Mouse (Mus musculus): Measurements from ENCODE around the gene Tmem189. TPM values are rescaled to one million over a fixed set of nuclear protein-coding genes. Genes with fewer than 3 reads are reported as not detected.
"Not testable (repeated sequence)": the region's sequence is repeated elsewhere in the genome, so short reads cannot be mapped to it uniquely, and the experiment has no call there.

Tmem189 gene
- total RNA-seq, 2 experiments from 2014 or later: 54.6 to 58.5 TPM

DNA sequence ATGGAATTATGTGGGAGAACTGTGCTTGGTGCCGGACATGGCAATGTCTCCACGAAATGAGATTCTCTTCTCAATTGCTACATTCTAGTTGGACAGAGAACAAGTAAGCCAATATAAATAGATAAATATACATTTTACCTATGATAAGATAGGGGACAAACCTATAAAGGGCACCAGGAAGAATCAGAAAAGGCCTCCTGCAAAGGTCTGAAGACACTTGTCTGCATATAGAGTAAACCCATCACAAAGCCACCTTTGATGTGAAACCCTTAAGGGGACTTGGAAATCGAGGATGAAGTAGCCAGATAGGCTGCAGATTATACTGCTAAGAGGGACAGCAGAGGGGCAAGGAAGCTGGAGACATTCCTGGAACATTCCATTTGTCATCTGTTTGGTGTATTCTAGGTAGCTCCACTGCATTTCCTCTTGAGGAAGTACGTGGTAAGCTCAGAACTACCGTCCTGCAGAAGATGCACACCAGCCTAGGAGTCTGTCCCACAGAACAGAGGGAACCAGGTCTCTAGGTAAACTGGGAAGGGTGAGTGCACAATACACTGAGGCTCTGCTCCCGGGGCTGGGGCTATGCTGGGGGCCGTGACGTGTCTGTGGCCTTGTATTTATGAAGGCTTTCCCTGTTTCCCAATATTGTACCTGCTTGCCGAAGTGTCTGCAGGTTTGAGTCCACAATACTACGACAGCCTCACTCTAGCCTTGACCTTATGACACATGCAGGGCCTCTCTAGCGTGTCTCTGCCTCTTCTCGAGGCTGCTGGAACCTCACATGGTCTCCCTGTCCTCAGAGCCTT, 56.7 kb downstream of the Tmem189 start:
- no peak for DNase-seq (ENCODE audit: low spot score in 2 of 2)
- intact Hi-C loops (cut with DNase I): no loop called here

DNA sequence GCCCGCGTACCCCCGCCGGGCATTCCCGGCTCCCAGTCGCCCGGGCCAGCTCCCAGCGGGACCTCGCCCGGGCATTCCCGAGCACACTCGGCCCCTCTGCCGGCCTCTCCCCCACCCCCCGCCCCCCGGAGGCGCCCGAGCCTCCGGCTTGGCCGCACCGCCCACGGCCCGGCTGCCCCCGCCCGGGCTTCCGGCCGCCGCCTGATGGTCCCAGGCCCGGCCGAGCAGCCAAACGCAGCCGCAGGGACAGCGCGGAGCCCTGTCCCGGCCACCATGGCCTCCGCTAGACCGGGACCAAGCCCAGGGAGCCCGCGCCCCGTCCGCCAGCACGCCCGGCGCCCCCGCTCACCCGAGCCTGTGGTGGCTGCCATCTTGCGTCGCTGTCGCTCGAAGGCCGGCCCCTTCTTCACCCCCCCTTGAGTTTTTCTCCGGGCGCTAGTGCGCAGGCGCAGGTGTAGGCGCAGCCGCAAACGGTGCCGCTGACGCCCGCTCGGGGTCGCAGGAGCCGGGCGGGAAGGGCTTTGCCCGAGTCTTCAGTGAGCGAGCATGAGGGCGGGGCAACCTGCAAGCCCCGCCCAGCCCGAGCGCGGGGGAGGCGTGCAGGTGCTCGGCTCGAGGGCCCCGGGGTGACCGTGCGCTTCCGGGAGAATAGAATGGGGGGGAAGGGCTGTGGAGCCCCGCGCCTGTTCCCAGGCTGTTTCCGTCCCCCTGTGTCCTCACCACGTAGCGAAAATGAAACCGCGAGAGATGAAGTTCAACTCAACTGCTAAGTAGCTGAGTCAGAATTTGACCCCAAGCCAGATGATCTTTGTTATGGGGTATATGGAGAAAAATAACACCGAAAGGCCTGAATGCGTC, 57.8 kb downstream of the Tmem189 start, which contains the start of gene Ube2v1:
TSS of gene Ube2v1 (minus strand) at position 505 of the 858 bp plus-strand sequence.
- intact Hi-C loops (cut with DNase I): no loop called here
- DNase-seq (ENCODE audit: low spot score in 2 of 2): peak; percentile 97 to 98

DNA sequence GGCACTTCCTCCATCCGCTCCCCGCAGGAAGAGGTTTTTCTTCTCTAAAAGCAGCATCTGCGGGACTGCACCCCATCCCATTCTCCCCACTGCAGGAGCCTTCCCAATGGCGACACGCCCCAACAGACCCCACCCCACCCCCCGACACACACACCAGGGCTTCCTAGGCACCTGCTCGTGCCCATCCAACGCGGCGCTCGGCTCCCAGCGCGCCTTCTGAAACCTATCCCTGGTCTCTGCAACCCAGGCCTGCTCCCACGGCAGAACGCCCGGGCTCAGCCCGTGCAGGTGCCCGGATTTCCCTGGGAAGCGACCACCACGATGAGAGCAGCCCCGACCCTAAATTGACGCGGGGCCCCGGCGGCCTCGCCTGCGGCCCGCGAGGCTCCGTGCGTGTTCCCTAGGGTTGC, 58.4 kb downstream of the Tmem189 start:
- DNase-seq (ENCODE audit: low spot score in 2 of 2): peak in 1 of 2 experiments; percentile 34
- intact Hi-C loops (cut with DNase I): no loop called here

DNA sequence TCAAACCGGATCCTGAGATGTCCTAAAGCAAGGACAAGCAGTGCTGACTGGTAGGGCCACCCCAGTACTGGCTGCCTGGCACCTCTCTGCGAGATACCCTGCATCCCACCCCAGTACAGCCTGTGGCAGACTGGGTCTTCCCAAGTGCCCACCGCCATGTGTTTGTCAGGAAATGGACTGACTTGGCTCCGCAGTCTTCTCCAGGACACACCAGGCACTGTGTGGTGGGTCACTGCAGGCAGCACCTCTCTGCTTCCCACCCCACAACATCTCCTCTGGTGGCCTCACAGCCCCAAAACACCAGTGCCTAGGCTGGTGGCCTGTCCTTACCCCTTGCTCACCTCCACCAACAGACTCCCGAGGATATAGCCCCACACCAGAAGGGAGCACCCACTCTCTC, 59.2 kb downstream of the Tmem189 start:
- intact Hi-C loops (cut with DNase I): no loop called here
- no peak for DNase-seq (ENCODE audit: low spot score in 2 of 2)

DNA sequence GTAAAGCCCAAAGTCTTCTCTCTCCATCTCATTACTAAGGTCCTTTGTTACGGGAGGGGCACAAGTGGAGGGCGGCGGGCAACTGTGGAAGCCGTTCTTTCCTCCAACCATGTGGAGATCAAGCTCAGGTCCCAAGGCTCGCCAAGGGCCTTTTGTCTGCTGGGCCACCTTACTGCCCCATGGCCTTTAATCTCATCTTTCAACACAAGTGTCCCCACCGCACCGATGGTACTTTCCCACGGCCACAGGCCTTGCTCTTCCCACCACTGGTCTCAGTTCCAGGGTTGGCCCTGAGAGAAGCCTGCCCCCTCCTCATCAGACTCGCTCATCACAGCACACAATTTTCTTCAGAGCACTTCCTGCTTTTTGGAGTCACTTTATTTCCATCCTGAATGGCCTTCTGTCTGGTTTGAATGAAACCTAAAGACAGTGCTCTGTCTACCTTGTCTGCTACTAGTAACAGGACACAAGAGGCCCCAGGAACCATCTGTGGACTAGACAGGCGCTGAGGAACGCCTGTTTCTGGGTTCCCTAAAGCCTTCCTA, 59.9 kb downstream of the Tmem189 start:
- intact Hi-C loops (cut with DNase I): no loop called here
- DNase-seq (ENCODE audit: low spot score in 2 of 2): no peak

DNA sequence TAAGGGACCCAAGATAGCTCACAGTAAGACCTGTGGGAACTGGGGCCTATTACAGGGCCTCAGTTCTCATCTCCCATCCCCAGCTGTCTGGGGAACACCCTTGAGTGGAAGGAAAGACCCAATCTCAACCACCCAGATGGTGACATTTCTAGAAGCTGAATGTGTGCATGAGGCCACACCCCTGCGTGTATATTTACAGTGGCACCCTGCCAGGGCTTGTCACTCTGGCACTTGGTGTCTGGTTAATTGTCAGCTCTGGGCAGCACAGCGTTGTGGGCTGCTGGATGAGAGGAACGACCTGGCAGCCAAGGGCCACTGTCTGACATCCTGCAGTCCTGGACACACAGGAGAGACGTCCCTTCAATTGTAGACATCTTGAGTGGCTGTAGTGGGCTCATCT, 60.8 kb downstream of the Tmem189 start:
- intact Hi-C loops (cut with DNase I): no loop called here
- DNase-seq (ENCODE audit: low spot score in 2 of 2): peak in 1 of 2 experiments; percentile 52

DNA sequence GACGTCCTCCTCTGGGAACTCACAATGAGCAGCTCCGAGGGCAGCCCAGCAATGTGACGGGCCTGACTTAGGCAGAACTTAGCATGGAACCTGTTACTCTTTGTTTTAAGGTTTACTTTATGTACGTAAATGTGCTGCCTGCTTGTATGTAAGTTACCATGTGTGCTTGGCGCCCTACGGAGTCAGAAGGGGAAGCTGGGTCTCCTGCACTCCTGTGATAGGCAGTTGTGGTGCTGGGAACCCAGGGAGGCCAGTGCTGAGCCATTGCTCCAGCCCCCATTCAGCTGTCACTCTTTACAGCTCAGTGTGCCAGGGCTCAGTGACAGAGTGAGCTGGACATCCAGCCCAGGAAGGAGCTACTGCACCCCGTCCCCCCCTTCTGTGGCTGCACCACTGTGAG, 62.6 kb downstream of the Tmem189 start:
- no peak for DNase-seq (ENCODE audit: low spot score in 2 of 2)
- intact Hi-C loops (cut with DNase I): no loop called here

DNA sequence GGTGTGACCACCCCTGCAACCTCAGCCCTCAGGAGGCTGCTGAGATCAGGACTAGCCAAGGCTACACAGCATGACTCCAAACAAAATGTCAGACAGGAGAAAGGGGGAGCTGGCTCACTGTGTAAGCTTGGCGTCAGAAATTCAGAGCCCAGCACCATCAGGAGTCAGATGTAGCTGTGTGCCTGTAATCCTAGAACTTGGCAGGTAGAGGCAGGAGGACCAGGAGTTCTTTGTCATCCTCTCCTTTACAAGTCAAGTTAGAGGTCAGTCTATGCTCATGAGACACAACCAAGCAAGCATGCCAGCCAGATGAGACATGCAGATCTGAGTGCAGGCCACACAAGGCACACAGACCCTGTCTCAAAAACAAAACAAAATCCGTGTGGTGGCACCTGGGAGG, 64.0 kb downstream of the Tmem189 start:
- DNase-seq (ENCODE audit: low spot score in 2 of 2): no peak

DNA sequence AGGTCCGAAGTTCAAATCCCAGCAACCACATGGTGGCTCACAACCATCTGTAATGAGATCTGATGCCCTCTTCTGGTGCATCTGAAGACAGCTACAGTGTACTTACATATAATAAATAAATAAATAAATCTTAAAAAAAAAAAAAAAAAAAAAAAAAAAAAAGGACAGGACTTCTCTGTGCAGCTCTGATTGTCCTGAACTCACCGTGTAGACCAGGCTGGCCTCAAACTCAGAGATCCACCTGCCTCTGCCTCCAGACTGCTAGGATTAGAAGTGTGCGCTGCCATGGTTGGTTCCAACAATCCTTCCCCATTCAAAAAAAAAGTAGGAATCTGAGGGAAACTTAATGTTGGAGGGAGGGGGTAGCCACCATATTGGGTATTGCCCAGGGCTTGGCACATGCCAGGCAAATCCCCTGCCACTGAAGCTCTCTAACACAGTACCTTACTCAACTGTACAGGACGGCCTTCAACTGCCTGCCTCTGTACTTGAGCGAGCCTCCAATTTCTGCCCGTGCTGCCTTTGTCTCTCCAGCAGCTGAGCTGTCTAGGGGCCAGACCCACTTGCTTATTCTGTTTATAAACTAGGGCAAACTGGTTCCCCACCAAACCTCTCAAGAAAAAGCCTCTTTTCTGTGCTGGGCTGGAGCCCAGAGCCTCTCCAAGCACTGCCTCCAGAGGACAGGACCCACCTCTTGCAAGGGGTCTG, 65.1 kb downstream of the Tmem189 start:
- peak in 1 of 2 experiments; percentile 42 for DNase-seq (ENCODE audit: low spot score in 2 of 2)
- intact Hi-C loops (cut with DNase I): no loop called here

More for the DNA sequence above, 64.0 kb downstream of the Tmem189 start:
- intact Hi-C loops (cut with DNase I): no loop called here

DNA sequence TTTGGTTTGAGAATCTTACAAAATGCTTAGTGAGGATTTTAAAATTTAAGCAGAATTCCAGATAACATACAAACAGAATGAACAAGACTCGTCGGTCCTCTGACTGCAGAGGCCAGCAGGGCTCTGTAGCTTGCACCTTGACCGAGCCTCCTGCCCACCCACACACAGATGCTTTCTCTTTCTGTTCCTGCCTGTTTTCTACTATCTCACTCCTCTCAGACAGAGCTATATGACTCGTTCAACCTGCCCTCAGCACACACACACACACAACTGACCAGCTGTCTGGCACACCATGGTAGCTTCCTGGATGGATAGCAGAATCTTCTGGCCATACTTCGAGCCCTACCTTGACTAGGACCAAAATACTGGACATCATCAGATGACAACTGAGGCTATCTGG, 66.7 kb downstream of the Tmem189 start:
- intact Hi-C loops (cut with DNase I): no loop called here
- no peak for DNase-seq (ENCODE audit: low spot score in 2 of 2)

DNA sequence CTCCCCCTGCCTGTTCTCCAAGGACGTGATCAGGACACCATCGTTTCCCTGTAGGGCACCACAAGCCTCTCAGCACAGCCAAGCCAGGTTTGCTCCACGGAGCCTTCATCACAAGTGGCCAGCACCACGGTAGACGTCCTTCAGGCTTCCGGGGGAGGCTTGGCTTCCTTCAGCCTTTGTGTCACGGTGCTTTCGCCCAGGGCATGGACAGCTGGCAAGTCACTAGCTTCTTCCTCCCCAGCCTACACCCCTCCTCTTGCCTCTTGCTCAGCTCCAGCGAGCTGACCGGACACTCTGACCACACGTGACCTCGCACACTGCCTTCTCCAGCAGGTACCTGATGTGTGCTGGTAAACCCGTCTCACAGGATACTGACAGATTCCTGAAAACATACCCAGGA, 67.3 kb downstream of the Tmem189 start:
- intact Hi-C loops (cut with DNase I): no loop called here

DNA sequence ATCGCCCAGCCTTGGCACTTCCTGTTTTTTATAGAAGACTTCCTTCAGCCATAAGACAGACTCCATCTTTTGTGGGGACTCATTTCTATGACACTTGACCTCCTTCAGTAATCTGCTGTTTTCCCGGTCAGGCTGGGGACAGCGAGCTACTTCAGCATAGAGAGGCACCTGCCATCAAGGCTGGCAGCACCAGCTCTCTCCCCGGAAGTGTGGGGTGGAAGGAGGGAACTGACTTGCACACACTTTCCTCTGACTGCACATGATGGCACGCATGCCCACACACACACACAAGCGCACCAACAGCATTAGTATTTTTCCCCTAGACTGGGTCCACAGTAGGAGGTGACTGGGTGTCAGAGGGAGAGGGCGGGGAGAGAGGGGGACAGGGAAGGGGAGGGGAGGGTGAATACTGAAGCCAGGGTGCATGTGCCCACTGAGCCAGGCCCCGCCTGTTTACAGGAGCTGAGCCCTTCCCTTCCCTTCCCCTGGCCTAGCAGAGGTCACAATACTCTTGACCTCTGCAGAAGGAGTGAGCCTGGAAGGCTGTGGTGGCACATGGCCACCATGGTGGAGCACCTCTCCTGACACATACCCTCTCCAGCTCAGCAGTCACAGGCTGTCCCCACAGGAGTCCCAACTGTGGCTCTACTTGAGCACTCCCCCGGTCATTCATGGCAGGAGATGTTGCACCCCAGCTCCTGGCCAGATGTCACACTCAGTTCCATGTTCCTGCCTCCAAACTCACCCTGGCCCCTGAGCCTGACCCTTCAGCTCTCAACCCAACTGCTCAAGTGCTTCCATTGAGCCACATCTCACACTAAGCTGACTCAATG, 68.2 kb downstream of the Tmem189 start:
- intact Hi-C loops (cut with DNase I): no loop called here

More for the DNA sequence above, 67.3 kb downstream of the Tmem189 start:
- no peak for DNase-seq (ENCODE audit: low spot score in 2 of 2)

DNA sequence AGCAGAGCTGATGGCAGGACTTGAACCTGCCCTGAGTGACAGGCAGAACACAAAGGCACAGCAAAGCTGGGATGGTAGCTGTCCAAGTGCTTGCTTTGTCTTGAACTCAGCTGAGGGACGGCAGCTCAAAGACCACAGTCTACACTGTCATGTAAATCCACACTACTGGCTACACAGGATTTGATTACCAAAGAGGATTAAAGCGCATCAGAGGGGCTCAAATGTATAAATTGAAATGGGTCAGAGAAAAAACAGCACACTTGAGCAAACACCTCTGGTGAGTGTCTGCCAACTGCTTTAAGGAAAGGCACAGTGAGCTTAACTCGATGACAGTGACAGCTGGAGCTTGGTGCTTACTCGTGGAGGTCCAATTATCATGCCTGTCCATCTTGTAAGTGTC, 72.2 kb downstream of the Tmem189 start:
- intact Hi-C loops (cut with DNase I): no loop called here
- no peak for DNase-seq (ENCODE audit: low spot score in 2 of 2)

More for the DNA sequence above, 68.2 kb downstream of the Tmem189 start:
- DNase-seq (ENCODE audit: low spot score in 2 of 2): no peak

DNA sequence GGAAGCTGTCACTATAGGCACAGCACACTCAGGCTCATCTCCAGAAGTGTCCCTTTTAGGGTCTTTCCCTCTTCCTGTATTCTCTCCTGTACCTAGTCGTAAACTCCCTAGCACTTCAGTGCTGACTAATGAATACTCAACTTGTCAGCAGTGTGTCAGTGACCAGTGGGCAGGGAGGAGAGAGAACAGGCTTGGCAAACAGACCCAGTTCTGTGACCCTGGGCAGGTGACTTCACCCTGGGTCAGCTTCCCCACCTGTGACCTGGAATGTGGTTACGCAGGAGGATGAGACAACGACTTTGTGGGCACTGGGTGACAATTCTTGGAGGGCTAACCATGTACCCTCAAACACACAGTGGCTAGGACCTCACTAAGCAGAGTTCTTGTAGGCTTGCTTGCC, 72.6 kb downstream of the Tmem189 start:
- intact Hi-C loops (cut with DNase I): no loop called here
- DNase-seq (ENCODE audit: low spot score in 2 of 2): no peak

DNA sequence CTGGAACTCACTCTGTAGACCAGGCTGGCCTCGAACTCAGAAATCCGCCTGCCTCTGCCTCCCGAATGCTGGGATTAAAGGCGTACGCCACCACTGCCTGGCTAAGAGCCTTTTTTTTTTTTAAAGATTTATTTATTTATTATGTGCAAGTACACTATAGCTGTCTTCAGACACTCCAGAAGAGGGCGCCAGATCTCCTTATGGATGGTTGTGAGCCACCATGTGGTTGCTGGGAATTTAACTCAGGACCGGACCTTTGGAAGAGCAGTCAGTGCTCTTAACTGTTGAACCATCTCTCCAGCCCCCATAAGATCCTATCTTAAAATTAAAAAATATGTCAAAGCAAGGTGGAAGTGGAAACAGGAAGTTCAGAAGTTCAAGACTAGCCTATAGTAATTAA, 76.3 kb downstream of the Tmem189 start:
- intact Hi-C loops (cut with DNase I); DNase-seq (ENCODE audit: low spot score in 2 of 2): not testable (repeated sequence)

DNA sequence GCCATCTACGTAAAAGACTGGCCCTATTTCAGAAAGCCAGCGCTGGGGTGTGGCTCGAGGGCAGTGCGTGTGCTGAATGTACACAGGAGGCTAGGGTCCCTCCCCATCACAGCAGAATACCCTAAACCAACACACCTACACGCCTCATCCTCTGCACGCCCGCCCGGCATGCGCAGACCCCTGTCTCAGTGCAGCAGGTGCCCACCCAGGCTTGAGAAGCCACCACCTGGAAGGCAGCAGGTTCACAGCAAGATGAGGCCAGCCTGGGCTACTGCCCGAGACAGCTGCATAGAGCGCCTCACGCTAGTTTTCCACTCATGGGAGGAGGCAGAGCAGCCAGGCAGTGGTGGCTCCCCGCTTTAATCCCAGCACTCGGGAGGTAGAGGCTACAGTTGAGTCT, 77.5 kb downstream of the Tmem189 start:
- DNase-seq (ENCODE audit: low spot score in 2 of 2): no peak
- intact Hi-C loops (cut with DNase I): no loop called here

DNA sequence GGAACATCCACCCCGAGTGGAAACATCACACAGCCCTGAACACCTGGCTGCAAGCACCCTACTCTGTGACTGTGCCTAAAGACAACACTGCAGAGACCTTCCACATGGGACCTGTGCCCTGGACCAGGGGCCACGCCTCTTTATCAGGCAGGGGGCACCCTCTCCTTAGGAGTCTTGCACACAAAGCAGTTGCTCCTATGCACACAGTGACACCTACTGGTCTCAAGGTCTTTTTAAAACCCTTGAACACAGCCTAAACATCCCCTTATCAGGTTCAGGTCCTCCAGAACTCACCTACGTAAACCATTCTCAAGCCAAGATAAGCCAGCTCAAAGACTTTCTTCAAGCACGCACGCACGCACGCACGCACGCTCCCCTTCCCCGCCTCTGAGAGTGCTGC, 78.3 kb downstream of the Tmem189 start:
- no peak for DNase-seq (ENCODE audit: low spot score in 2 of 2)
- intact Hi-C loops (cut with DNase I): no loop called here

DNA sequence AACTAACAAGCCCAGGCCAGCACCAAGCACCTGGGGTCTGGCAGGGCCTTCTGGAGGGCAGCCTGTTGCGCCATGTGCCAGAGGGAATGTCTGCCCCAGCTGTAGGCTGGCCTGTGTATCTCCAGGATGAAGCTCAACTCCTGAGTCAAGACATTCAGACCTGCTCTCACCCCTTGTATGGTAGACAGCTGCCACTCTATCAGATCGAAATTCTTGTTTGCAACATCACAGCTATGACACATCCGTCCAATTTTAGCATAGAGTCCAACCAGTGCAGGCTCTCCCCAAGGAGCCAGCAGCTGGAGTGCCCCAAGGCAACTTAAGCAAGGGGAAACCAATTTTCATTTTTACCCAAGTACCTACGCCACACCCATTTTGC, 82.9 kb downstream of the Tmem189 start:
- intact Hi-C loops (cut with DNase I): no loop called here
- no peak for DNase-seq (ENCODE audit: low spot score in 2 of 2)

Measured in left cerebral cortex, postnatal 14 days (tissue).